Mouse (Mus musculus): ENCODE results near the gene Sgo2b. TPM values are rescaled to one million over a fixed set of nuclear protein-coding genes. Genes with fewer than 3 reads are reported as not detected.
"Not testable (repeated sequence)": the region's sequence is repeated elsewhere in the genome, so short reads cannot be mapped to it uniquely, and the experiment has no call there.

Sgo2b gene
- polyA plus RNA-seq (2015; fragmentation: Nextera tagmentation; extraction: Ambion mirVana), result not detected in 2 replicates

DNA sequence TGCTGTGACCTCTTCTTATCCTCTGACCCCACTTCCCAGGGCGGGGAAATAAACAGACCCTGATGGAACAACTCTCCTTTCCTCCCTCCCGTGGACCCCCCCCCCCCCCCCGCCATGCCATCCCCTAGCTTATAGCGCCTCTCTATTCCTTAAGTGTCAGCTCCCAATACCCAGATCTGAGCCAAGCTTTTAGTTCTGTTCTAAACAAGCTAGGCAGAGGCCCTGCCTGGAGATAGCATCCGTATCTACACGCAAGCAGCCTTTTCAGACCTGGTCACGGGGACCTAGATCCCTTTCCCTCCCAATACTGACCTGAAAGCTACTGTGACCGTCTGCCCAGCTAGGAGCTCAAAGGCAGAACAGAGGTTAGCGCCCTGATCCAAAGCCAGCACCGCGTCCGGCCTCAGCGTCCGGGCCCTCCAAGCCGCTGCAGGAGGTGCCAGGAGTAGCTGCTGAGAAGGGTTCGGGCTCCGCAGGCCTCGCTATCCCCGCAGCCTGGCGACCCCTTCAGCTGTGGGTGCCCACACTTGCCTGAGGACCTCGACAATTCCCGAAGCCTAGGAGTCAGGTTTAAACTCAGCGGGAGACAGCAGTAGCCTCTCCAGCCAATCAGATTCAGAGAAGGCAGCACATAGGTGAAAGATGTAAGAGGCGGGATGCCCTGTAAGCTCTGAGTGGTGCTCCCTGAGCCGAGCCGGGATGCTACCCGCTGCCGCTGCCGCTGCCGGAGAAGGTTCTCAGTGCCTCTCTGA, at the start of gene Sgo2b:
Gene Sgo2b, minus strand, starts transcription at position 623 of the 752 bp plus-strand sequence.
- WGBS, result 7% methylated on average over 28 of the region's 30 CpGs
- Histone ChIP-seq H3K4me3 (ENCODE audit: low read depth, low read length) (peak within 1 kb of the TSS; percentile 36), H3K27me3 (ENCODE audit: control insufficient read depth, insufficient read depth, low read depth, low read length) (no peaks in the 10 kb centered on the region), H3K4me2 (ENCODE audit: low read length) (peak within 1 kb of the TSS; percentile 76), H3K36me3 (ENCODE audit: control insufficient read depth, insufficient read depth, low read length) (no peaks in the 10 kb centered on the region), H3K27ac (ENCODE audit: low read length) (no peak within 1 kb of the TSS), H3K9ac (ENCODE audit: low read depth, low read length) (peak within 1 kb of the TSS; percentile 60), H3K4me1 (ENCODE audit: control insufficient read depth, insufficient read depth, low read length) (peaks cover 2% of the 10 kb centered on the region; the same call in 1 of the 2 replicates), H3K9me3 (replicated peaks; ENCODE audit: control insufficient read depth, low read length, poor library complexity, severe bottlenecking) (no peaks in the 10 kb centered on the region)
- peak; percentile 87 for ATAC-seq

DNA sequence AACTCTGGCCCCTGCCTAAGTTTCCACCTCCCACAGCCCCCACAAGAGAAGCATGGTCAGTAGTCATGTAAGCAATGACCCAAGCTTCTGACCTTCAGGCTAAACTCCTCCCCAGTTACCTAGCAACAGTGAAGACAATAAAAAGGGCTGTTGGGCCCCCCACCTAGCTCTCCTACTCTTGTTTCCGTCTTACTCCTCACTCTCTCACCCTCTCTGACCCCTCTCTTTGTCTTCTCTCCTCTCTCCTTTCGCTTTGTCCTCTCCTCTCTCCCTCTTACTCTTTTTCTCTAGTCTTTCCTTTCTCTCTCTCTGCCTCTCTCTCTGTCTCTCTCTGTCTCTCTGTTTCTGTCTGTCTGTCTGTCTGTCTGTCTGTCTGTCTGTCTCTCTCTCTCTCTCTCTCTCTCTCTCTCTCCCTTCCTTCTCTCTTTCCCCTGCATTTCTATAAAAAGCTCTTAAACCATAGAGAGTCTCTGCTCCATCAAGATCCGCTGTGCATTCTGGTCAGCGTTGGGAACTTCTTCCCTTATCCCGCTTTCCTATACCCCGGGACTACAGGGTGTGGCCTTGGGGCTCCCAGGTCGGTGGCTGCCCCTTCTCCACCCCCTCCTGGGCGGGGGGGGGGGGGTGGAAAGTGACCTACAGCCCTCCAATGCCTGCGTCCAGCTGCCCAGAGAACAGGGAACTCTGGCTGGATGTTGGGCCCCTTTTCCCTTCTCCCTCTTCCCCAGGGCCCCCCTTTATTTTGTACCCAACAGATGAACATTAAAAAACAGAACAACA, 18.8 kb upstream of the Sgo2b start:
- not testable (repeated sequence) for H3K4me2 ChIP-seq (ENCODE audit: low read length); H3K9me3 ChIP-seq (replicated peaks; ENCODE audit: control insufficient read depth, low read length, poor library complexity, severe bottlenecking); H3K36me3 ChIP-seq (ENCODE audit: control insufficient read depth, insufficient read depth, low read length); H3K4me3 ChIP-seq (ENCODE audit: low read depth, low read length); H3K9ac ChIP-seq (ENCODE audit: low read depth, low read length); H3K27me3 ChIP-seq (ENCODE audit: control insufficient read depth, insufficient read depth, low read depth, low read length); H3K27ac ChIP-seq (ENCODE audit: low read length); ATAC-seq; H3K4me1 ChIP-seq (ENCODE audit: control insufficient read depth, insufficient read depth, low read length)
- 23% methylated on average over 8 of the region's 9 CpGs for WGBS

DNA sequence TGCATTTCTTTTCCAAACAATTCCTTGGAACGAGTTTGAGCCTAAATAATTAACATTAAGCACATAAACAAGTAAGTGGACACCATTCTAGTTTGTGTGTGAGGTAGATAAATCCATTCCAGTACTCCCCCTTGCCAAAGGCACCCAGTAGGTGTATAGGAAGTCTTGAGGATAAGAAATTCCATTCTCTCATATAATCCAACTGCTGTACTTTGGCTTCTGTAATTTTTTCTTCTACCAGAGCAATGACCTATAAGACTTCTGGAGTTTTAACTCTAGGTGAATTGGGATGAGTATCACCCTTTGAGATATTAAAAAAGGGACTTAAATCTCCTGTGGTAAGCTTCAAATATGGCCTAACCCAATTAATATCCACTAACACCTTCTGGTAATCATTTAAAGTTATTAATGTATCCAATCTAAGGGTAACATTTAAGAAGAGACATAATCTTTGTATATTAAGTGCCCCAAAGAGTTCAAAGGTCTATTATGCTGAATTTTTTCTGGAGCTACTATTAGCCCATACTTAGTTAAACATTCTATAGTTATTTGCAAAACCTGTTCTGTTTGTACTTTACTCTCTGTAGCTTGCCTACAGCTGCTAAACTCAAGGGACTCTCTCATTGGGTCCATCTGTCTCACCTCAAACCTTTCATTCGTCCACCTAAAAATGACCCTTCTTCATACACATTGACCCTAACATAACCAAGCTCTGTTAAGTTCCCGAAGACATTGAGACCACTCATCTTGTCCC, 9.2 kb upstream of the Sgo2b start:
- Histone ChIP-seq H3K36me3 (ENCODE audit: control insufficient read depth, insufficient read depth, low read length) (no peaks in the 10 kb centered on the region), H3K4me3 (ENCODE audit: low read depth, low read length) (no peak overlapping the region), H3K9me3 (replicated peaks; ENCODE audit: control insufficient read depth, low read length, poor library complexity, severe bottlenecking) (no peaks in the 10 kb centered on the region), H3K4me2 (ENCODE audit: low read length) (no peak overlapping the region), H3K4me1 (ENCODE audit: control insufficient read depth, insufficient read depth, low read length) (no peaks in the 10 kb centered on the region), H3K27ac (ENCODE audit: low read length) (no peak overlapping the region), H3K27me3 (ENCODE audit: control insufficient read depth, insufficient read depth, low read depth, low read length) (no peaks in the 10 kb centered on the region), H3K9ac (ENCODE audit: low read depth, low read length) (no peak overlapping the region)
- 80% methylated on average over 3 of the region's 3 CpGs for WGBS
- no peak for ATAC-seq

DNA sequence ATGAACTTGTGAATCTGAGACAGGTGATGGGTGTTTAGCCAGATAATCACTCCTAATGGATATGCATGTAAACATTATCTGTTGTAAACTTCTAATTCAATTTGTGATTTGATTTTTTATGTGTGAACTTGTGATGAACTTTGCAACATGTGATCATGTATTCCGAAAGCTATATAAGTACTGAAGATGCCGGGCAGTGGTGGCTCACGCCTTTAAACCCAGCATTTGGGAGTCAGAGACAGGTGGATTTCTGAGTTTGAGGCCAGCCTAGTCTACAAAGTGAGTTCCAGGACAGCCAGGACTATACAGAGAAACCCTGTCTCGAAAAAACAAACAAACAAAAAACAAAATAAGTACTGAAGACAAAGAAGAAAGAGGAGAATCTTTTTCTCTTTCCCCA, 1.8 kb upstream of the Sgo2b start:
- H3K27ac ChIP-seq (ENCODE audit: low read length); H3K27me3 ChIP-seq (ENCODE audit: control insufficient read depth, insufficient read depth, low read depth, low read length); H3K4me1 ChIP-seq (ENCODE audit: control insufficient read depth, insufficient read depth, low read length); H3K36me3 ChIP-seq (ENCODE audit: control insufficient read depth, insufficient read depth, low read length); ATAC-seq; H3K9me3 ChIP-seq (replicated peaks; ENCODE audit: control insufficient read depth, low read length, poor library complexity, severe bottlenecking); H3K4me3 ChIP-seq (ENCODE audit: low read depth, low read length); H3K9ac ChIP-seq (ENCODE audit: low read depth, low read length); H3K4me2 ChIP-seq (ENCODE audit: low read length): not testable (repeated sequence)
- WGBS, result 86% methylated on average over 4 of the region's 4 CpGs

DNA sequence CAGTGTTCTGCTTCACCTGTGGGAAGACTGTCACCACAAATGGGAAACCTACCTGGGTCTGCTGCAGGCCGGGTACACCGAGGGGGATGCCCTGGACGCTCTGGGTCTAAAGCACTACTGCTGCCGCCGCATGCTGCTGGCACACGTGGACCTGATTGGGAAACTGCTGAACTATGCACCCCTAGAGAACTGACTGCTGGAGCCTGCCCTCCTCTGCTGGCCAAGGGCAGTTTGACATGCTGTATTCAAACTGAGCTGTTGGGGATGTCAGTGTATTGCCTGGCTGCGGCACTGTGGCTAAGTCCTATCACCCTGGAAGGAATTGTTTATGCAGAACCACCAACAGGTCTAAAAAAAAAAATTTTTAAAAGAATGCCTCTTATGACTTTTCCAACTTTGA, 18.9 kb downstream of the Sgo2b start:
- ATAC-seq, result no peak
- H3K9me3 ChIP-seq (replicated peaks; ENCODE audit: control insufficient read depth, low read length, poor library complexity, severe bottlenecking), result no peaks in the 10 kb centered on the region
- no peaks in the 10 kb centered on the region for H3K36me3 ChIP-seq (ENCODE audit: control insufficient read depth, insufficient read depth, low read length)
- no peak overlapping the region for H3K9ac ChIP-seq (ENCODE audit: low read depth, low read length)
- WGBS, result 74% methylated on average over 7 of the region's 7 CpGs
- H3K4me3 ChIP-seq (ENCODE audit: low read depth, low read length), result no peak overlapping the region
- H3K27me3 ChIP-seq (ENCODE audit: control insufficient read depth, insufficient read depth, low read depth, low read length), result no peaks in the 10 kb centered on the region
- no peak overlapping the region for H3K27ac ChIP-seq (ENCODE audit: low read length)
- H3K4me2 ChIP-seq (ENCODE audit: low read length), result no peak overlapping the region
- H3K4me1 ChIP-seq (ENCODE audit: control insufficient read depth, insufficient read depth, low read length), result no peaks in the 10 kb centered on the region

DNA sequence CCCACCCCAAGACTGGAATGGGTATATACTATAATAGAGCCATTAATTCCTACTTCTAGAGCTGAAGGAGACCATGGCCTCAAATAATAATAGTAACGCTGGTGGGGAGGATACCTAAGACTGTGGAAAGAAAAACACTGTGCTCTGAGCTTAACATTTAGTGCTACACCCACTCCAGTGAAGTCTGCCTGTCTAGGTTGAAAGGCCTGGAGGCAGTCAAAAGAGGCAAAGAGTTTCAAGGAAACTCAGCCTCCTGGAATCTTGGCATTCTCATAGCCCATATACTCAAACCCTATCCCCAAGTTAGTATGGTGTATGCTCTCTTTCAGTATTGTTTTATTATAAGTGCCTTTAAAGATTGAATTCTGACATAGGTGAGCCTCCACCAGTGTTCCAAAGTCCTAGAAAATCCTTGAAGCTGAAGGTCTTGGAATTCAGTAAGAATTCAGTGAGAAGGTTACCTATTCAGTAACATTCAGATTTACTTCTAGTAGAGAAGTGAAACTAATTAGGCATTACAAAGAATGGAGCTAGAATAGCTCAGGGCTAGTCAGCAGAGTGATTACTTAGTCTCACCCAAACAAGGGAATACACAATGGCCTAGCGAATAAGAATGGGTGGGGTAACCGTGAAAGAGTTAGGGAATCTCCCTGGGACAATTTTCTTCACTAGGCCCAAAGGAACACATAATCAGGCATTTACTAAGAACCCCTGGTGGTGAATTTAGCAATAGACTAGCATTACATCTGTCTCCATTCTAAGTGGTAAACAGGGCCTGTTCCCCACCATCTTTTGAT, 22.5 kb downstream of the Sgo2b start:
- no peaks in the 10 kb centered on the region for H3K9me3 ChIP-seq (replicated peaks; ENCODE audit: control insufficient read depth, low read length, poor library complexity, severe bottlenecking)
- no peaks in the 10 kb centered on the region for H3K4me1 ChIP-seq (ENCODE audit: control insufficient read depth, insufficient read depth, low read length)
- no peak overlapping the region for H3K4me2 ChIP-seq (ENCODE audit: low read length)
- no peak for ATAC-seq
- no peaks in the 10 kb centered on the region for H3K36me3 ChIP-seq (ENCODE audit: control insufficient read depth, insufficient read depth, low read length)
- 51% methylated on average over 3 of the region's 3 CpGs for WGBS
- no peaks in the 10 kb centered on the region for H3K27me3 ChIP-seq (ENCODE audit: control insufficient read depth, insufficient read depth, low read depth, low read length)
- H3K9ac ChIP-seq (ENCODE audit: low read depth, low read length), result no peak overlapping the region
- H3K4me3 ChIP-seq (ENCODE audit: low read depth, low read length), result no peak overlapping the region
- H3K27ac ChIP-seq (ENCODE audit: low read length), result no peak overlapping the region

DNA sequence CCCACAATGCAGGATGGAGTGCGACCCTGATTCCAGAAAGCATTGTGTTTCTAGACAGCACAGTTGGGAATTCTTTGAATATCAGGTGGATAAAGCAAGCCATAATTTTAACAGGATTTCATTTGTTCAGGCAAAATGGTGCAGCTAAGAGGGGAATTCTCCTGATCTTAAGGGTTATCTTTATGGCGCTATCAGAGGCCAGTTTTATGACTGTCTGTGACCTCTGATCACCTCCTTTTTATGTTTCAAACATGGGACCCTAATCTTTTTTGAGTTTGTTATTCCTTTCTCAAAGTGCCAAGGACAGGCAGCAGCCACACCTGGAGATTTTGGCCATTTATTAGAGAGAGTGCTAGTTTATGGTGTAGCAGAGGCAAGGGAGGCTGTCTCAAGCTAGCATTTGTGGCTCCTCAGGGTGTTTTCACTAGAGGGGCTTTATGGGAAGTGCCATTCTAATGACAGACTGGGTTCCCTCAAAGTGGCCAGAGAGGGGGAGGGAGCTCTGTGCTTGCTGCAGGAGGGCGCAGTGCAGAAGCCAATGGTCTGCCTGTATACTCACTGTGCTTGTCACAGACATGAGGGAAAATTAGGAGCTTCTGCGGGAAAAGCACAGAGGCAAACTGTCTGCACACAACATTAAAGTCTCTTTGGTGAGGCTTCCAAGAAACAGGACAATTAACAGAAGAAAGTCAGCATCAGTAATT, 30.6 kb downstream of the Sgo2b start:
- Histone ChIP-seq H3K4me1 (ENCODE audit: control insufficient read depth, insufficient read depth, low read length) (no peaks in the 10 kb centered on the region), H3K4me3 (ENCODE audit: low read depth, low read length) (no peak overlapping the region), H3K9me3 (replicated peaks; ENCODE audit: control insufficient read depth, low read length, poor library complexity, severe bottlenecking) (no peaks in the 10 kb centered on the region), H3K36me3 (ENCODE audit: control insufficient read depth, insufficient read depth, low read length) (no peaks in the 10 kb centered on the region), H3K4me2 (ENCODE audit: low read length) (no peak overlapping the region), H3K27me3 (ENCODE audit: control insufficient read depth, insufficient read depth, low read depth, low read length) (no peaks in the 10 kb centered on the region), H3K9ac (ENCODE audit: low read depth, low read length) (no peak overlapping the region), H3K27ac (ENCODE audit: low read length) (no peak overlapping the region)
- ATAC-seq, result no peak
- WGBS, result 56% methylated on average over 4 of the region's 4 CpGs

DNA sequence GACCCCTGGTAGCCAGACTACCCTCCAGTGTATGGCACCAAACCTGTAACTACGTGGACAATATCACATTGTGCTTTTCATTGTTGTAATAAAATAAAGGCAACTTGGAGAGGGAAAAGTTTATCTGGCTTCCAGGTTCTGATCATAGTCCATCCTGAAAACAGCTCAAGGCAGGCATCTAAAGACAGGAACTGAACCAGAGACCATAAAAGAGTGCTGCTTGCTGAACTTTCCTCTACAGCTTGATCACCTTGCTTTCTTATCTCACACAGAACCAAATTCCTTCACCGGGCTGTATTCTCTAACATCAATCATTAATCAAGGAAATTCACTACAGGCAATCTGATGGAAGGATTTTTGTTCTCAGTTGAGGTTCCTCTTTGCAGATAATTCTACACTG, 57.0 kb downstream of the Sgo2b start:
- no peak overlapping the region for H3K27ac ChIP-seq (ENCODE audit: low read length)
- no peaks in the 10 kb centered on the region for H3K27me3 ChIP-seq (ENCODE audit: control insufficient read depth, insufficient read depth, low read depth, low read length)
- no peak for ATAC-seq
- H3K9ac ChIP-seq (ENCODE audit: low read depth, low read length), result no peak overlapping the region
- H3K4me1 ChIP-seq (ENCODE audit: control insufficient read depth, insufficient read depth, low read length), result no peaks in the 10 kb centered on the region
- no peaks in the 10 kb centered on the region for H3K9me3 ChIP-seq (replicated peaks; ENCODE audit: control insufficient read depth, low read length, poor library complexity, severe bottlenecking)
- 86% methylated on average over 2 of the region's 2 CpGs for WGBS
- no peaks in the 10 kb centered on the region for H3K36me3 ChIP-seq (ENCODE audit: control insufficient read depth, insufficient read depth, low read length)
- H3K4me3 ChIP-seq (ENCODE audit: low read depth, low read length), result no peak overlapping the region
- H3K4me2 ChIP-seq (ENCODE audit: low read length), result no peak overlapping the region

All from midbrain, embryonic 16.5 days (tissue).